Mouse (Mus musculus) adrenal gland, adult 2 months (tissue): ENCODE measurements around the gene Midn. TPM values are rescaled to one million over a fixed set of nuclear protein-coding genes. Genes with fewer than 3 reads are reported as not detected.

Experiments
- DNase-seq: peaks from one replicate; pipeline ENCODE4 v3.0.0; 2021
- polyA plus RNA-seq: library from polyadenylated mRNA; depleted of rRNA; stranded (reverse); fragments of >200 nt; gene quantifications from 2 replicates; pipeline ENCODE4 v1.2.3, GENCODE M21; 2012
- total RNA-seq, 2 experiments: library from RNA; stranded (reverse); gene quantifications; 2 replicates each; pipeline ENCODE4 v1.2.3; 2021

Midn gene
- total and polyA plus RNA-seq, 3 experiments, result 75.8 to 269 (median 115) TPM

DNA sequence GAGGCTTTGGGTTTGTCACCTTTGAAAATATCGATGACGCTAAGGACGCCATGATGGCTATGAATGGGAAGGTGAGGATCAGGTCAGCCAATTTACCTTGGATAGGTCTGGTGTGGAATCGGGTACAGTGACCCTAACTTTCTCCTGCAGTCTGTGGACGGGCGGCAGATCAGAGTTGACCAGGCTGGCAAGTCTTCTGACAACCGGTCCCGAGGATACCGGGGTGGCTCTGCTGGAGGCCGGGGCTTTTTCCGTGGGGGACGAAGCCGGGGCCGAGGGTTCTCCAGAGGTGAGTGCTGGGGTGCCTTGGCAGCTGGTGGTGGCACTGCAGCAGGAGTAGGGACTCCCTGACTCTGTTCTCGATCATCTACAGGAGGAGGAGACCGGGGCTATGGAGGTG lies 22.0 kb downstream of the Midn start:
- peak; percentile 28 for DNase-seq

- DNase-seq, result no peak
Measured at GRCm38 (mm10) chr10:80170601-80171021, 22.5 kb downstream of the Midn start.

DNA sequence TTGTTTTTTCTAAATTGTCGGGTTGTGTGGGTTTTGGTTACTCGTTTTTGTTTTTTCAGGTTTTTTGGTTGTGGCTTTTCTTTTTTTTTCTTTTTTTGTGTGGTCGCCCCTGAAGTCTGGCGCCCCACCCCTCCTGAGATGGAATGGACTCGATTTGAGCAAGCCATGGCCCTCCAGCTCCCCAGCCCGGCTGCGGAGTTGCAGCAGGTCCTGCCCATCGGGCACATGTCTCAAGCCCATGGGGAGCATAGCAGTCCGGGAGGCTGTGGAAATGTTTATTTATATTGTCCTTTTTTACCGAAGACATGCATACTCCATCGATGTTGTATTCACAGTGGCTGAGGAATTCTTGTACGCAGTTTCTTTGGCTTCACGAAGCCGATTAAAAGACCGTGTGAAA lies 23.2 kb downstream of the Midn start:
- no peak for DNase-seq

DNA sequence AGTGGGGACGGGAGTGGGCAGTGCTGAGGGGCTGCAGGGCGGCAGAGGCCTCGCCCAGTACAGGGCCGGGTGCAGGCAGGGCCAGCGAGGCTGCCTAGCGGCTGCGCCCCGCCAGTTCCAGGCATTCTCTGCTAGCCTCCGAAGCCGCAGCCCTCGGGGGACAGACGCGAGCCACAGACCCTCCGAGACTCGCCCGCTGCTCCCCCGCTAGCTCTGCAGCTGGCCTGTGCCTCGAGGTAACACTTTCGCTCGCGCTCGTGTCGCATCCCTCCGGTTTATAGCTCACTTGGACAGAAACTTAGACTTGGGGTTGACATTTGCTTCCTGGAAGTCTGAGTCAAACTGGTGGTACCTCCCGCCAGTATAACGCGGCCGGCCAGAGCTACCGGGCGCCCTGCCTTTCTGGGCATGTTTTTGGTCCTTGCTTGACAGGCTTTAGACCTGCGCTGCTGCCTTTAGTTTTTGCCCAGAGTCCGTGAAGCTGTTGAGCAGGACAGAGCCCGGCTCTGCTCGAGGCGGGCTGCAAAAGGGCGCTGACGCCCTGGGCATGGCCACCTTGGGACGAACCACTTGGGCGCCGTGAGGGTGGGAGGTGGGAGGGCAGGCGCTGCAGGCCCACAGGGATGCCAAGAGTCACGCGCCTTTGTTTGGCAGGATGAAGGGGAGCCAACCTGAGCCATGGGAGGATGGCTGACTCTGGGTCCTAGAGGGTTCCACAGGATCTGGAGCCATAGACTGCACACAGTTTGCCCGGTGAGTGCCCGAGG lies 23.9 kb downstream of the Midn start:
- peak; percentile 50 for DNase-seq

DNA sequence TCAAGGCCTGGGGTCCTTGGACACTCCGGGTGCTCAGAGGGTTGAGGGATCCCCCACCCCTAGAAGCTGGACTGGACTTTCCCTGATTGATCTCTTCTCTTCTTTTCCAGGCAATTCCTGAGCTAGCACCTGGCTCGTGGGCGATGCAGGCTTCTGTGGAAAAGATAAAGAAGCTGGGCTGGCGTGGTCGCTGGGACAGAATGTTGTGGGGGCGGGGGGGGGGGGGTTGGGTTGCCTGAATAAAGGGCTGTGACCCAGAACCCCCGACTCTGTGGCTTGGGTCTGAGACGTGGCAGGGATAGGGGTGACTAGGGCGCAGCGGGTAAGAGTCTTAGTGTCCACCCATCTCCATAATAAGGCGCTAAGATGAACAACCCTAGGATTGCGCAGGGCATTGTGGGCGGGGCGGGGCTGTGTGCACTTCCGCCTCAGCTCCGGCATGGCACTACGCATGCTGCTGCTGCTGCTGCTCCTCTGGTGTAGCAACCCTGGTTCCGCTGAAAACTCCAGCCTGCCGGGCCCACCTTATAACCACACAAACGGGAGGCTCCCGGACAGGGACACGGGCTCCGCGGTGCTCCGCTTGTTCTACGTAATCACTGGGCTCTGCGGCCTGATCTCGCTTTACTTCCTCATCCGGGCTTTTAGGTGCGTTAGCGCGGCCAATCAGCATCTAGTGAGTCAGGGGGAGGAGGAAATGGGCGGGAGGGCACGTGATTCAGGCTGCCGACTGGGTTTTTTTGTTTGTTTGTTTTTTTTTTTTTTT lies 24.6 kb downstream of the Midn start, which contains the start of gene 1600002K03Rik:
Gene 1600002K03Rik, plus strand, starts transcription at position 418 of the 766 bp plus-strand sequence.
- peak; percentile 95 for DNase-seq

DNA sequence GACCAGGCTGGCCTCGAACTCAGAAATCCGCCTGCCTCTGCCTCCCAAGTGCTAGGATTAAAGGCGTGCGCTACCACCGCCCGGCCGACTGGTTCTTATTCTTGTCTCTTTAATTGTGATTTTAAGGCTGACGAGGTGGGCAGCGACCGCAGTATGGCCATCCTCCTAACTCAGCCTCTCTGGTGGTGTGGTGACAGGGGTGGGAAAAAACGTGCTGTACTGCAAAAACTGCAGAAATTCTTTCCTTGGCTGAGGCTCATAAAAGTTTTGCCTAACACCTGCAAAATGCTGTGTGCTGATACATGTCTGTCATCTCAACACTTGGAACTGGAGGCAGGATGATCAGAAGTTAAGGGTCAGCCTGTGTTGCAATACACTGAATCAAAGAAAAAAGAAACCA lies 25.3 kb downstream of the Midn start:
- no peak for DNase-seq

DNA sequence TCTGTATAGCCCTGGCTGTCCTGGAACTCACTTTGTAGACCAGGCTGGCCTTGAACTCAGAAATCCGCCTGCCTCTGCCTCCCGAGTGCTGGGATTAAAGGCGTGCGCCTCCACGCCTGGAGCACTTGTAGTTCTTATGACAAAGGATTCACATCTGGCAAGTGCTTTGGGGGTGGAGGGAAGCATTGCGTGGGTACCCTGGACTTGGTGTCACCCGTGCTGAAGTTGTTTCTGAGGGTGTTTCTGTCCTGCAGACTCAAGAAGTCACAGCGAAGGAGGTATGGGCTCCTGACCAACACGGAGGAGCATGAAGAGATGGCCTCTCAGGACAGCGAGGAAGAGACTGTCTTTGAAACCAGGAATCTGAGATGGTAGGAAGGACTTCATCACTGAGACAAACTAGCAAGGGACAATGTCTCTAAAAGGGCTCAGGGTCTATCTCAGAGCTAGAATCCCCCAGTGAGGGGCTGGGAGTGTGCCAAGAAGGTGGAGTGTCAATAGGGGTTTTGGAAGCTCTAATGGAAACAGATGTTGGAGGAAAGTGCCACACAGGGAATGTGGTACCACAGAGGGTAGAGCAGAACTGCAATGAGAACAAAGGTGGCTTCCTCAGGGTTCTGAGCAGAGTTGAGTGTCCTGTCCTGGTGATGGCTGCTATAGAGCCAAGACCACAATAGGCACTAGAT lies 26.0 kb downstream of the Midn start:
- DNase-seq, result no peak

GRCm38 (mm10) chr10:80174705-80175104 lies 26.6 kb downstream of the Midn start:
- peak; percentile 54 for DNase-seq

DNA sequence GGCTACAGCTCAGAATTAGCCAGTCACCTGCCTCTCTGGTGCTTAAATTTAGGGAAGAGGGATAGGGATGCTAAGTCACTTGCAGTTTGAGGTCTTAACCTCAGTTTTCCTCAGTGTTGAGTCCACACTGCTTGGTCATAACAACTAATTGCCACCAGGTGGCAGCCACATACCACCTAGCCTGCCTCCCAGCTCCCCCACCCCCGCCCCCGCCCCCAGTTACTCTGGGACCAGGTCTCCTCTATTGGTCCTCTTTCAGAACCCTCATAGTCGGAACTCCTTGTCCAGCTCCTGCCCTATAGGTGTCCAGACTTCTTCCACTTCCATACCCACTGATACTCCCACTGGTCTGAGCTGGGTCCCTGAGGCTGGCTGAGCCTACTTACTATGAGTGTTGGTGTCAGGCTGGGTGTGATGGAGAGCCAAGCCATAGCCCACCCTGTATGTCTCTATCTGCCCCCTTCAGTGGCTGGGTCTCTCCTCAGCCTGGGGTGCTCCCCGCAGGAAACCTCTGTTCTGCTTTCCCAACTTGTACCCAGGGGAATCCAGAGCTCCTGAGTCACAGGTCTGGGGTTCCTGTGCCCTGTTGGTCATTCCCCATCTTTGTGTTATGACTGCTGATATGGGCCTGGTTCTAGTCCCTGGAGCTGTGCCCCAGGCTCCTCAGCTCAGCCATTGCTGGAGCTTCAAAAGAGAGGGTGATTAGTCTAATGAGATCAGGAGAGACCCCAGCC lies 27.6 kb downstream of the Midn start:
- no peak for DNase-seq

DNA sequence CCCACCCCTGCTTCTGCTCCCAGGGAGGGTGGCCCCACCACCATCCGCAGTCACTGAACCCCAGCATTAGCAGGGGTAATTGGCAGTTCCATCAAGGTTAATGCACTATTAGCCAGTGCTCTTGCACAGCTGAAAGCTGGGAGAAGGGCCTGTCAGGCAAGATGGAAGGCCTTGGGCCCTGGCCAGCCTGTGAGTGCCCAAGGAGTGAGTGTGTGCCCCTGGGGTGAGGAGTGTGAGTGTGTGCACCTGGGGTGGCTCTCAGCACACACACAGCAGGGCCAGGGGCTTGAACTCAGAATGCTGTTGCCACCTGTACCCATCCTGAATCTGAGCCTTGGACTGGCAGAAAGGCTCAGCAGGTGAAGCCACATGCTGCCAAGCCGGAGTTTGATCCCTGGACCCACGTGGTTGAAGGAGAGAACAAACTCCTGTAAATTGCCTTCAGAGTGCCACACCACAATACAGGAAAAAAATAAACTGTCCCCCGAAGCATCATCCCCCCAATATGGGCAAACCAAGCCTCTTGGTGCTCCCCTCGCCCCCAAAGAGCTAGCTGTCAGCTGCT lies 28.3 kb downstream of the Midn start:
- peak; percentile 82 for DNase-seq

GRCm38 (mm10) chr10:80177441-80178279 lies 29.6 kb downstream of the Midn start:
- DNase-seq, result peak; percentile 92

DNA sequence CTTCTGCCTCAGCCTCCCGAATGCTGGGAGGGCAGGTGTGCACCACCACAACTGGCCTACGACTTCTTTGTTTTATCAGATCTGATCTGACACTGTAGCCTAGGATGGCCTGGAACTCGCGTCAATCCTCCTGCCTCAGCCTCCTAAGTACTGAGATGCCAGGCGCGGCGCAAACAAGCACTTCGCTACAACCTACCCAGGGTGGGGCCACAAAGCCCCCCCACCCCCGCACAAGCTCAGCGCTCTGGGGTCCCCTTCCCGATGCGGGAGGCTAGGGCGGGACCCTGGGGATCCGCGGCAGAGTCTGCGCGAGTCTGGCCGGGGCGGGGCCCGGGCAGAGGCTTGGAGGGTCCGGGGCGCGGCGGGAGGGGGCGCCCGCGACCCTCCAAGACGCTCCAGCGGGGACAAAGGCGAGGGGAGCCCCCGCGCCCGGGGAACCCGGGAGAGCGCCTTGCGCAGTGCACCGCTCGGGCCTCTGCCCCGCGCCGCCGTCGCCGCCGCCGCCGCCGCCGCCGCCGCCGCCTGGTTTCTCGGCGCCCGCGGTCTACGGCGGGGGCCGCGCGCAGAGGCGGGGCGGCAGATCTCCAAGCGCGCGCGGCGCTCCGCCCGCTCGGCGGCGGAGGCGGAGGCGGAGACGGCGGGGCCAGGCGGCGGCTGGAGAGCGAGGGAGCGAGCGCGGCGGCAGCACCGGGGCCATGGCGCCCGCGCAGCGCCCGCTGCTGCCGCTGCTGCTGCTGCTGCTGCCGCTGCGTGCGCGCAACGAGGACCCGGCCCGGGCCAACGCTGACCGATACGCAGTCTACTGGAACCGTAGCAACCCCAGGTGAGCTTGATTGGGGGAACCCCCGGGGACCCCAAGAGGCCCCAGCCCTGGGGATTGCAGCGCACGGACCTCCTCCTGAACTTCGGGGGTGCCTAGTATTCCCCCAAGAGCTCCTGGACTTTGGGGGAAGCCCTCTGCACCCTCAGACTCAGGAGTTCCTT lies 31.3 kb downstream of the Midn start, which contains the start of gene Efna2:
Gene Efna2, plus strand, starts transcription at position 415 of the 984 bp plus-strand sequence.
- DNase-seq, result peak; percentile 78

- no peak for DNase-seq
Measured at GRCm38 (mm10) chr10:80180288-80180687, 32.2 kb downstream of the Midn start.

DNA sequence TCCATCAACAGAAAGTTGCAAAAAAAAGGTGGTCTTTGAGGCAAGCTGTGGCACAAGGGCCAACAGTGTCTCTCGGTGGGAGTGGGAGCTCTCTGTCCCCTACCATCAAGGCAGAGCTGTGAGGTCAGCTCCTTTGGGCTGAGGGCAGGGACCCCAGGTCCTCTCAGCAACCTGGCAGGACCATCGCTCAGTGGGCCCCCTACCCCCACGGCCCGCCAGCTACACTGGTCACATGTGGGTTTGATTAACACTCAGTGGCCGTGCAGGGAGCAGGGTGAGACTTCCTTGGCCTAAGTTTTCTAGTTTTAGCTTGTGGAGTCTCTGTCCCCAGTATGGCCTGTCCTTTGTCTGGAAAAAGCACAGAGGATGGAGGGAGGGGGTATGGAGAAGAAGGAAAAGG lies 32.8 kb downstream of the Midn start:
- DNase-seq, result no peak

DNA sequence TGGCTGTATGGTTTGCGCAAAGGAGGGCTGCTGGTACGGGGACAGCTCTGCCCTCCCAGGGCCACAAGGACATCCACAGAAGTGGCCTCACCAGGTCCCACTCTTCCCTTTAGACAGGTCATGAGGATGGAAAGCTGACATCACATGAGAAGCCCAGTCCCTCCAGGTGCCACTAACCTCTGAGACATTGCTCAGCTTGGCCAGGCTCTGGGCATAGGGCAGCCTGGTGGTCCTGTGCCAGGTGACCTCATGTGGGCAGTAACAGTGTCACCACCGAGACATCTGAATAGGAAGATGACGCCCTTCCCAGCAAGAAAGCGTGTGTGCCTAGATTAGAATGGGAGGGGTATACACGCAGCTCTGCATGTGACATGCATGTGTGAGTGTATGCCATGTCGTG lies 34.5 kb downstream of the Midn start:
- no peak for DNase-seq

GRCm38 (mm10) chr10:80186649-80187048 lies 38.6 kb downstream of the Midn start:
- no peak for DNase-seq

GRCm38 (mm10) chr10:80187739-80188138 lies 39.7 kb downstream of the Midn start:
- no peak for DNase-seq

DNA sequence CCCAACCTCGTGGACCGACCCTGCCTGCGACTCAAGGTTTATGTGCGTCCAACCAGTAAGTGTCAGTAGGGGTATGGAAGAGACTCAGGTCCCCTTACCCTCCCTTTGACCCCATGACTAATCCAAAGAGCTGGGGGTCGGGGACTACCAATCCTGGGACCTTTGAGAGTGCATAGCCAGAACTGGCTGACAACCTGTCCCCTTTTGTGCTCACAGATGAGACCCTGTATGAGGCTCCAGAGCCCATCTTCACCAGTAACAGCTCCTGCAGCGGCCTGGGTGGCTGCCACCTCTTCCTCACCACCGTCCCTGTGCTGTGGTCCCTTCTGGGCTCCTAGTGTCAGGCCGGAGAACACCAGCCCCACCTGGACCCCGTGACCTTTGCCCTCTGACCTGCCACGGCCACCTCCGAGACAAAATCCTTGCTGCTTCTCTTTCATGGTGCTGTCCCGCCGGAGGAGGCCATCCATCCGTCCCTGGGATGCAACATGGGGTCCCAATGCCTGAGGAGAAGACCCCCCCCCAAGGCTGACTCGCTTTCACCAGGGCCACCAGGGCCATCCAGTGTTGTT lies 40.5 kb downstream of the Midn start:
- DNase-seq, result no peak

GRCm38 (mm10) chr10:80189999-80190398 lies 41.9 kb downstream of the Midn start:
- no peak for DNase-seq
